Mouse (Mus musculus) heart, embryonic 14.5 days (tissue): ENCODE measurements around the gene Mgst2. TPM values are rescaled to one million over a fixed set of nuclear protein-coding genes. Genes with fewer than 3 reads are reported as not detected.
A peak's percentile ranks its signal among the peaks of the same experiment; 100 is the strongest.

ENCODE experiments used
- ATAC-seq: fragments of 200-750 bp; cut with Nextera tagmentation; 2 replicates; pipeline ENCODE4 v1.8.0; 2017; ENCODE audit warnings: low read depth, moderate TSS enrichment; ENCODE audit not compliant: insufficient number of reproducible peaks, insufficient read depth, low FRiP score
- H3K27ac ChIP-seq, 2 experiments: fragments of 200-500 bp in 1 of 2; fragments of 300-500 bp in 1 of 2; sonication (generic) in 1 of 2; replicated peaks in 1 of 2; 2 replicates each; pipeline ENCODE4 v1.5.1; 2012 to 2014; ENCODE audit warnings: low read depth in 2 of 2, low read length in 2 of 2, control low read depth in 1 of 2, mild to moderate bottlenecking in 1 of 2, mixed read lengths in 1 of 2; ENCODE audit not compliant: control insufficient read depth in 1 of 2, insufficient read depth in 1 of 2
- H3K27me3 ChIP-seq: fragments of 300-500 bp; sonication (generic); 2 replicates; pipeline ENCODE4 v1.6.1; 2014; ENCODE audit warnings: mild to moderate bottlenecking, low read length, control low read depth; ENCODE audit not compliant: control insufficient read depth, insufficient read depth
- H3K36me3 ChIP-seq: fragments of 300-500 bp; sonication (generic); 2 replicates; pipeline ENCODE4 v1.6.1; 2014; ENCODE audit warnings: mild to moderate bottlenecking, control low read depth, low read length, mixed read lengths; ENCODE audit not compliant: control insufficient read depth, insufficient read depth
- H3K4me1 ChIP-seq, 2 experiments: fragments of 200-500 bp in 1 of 2; fragments of 300-500 bp in 1 of 2; sonication (generic) in 1 of 2; 2 replicates each; pipeline ENCODE4 v1.6.1; 2012 to 2014; ENCODE audit warnings: low read length in 2 of 2, control low read depth in 1 of 2, mixed read lengths in 1 of 2; ENCODE audit not compliant: control insufficient read depth in 2 of 2, insufficient read depth in 2 of 2
- H3K4me2 ChIP-seq: fragments of 300-500 bp; sonication (generic); 2 replicates; pipeline ENCODE4 v1.6.1; 2014; ENCODE audit warnings: mild to moderate bottlenecking, low read length
- H3K4me3 ChIP-seq, 2 experiments: fragments of 200-500 bp in 1 of 2; fragments of 300-500 bp in 1 of 2; sonication (generic) in 1 of 2; 2 replicates each; pipeline ENCODE4 v1.5.1; 2012 to 2014; ENCODE audit warnings: low read length in 2 of 2, mild to moderate bottlenecking in 2 of 2, control low read depth in 1 of 2, low read depth in 1 of 2, moderate library complexity in 1 of 2; ENCODE audit not compliant: control insufficient read depth in 1 of 2, insufficient read depth in 1 of 2
- H3K9ac ChIP-seq: fragments of 300-500 bp; sonication (generic); 2 replicates; pipeline ENCODE4 v1.6.1; 2014; ENCODE audit warnings: mild to moderate bottlenecking, low read length
- H3K9me3 ChIP-seq: fragments of 300-500 bp; sonication (generic); 2 replicates; pipeline ENCODE4 v1.6.1; 2016; ENCODE audit warnings: low read length, control low read depth; ENCODE audit not compliant: control insufficient read depth
- WGBS: fragments of 180-500 bp; shearing (Covaris S2); extraction: QIAGEN DNeasy Blood & Tissue Kit; methylation state at CpG from one replicate; pipeline ENCODE4 v1.1.7; 2014; 5-methylcytosine and 5-hydroxymethylcytosine counted together
- polyA plus RNA-seq: library from polyadenylated mRNA; unstranded; fragments of >200 nt; fragmentation: Nextera tagmentation; extraction: Ambion mirVana; gene quantifications from 2 replicates; pipeline ENCODE4 v1.2.1, GENCODE M21; 2014

The Mgst2 gene
- polyA plus RNA-seq, 1 experiment from 2014 or later = 5.1 TPM

GRCm38 (mm10) chr3:51668607-51669006 is 8.4 kb downstream of the Mgst2 start:
- no peak for ATAC-seq
- no peaks in the 10 kb centered on the region for H3K27me3 ChIP-seq
- H3K27ac ChIP-seq = peak overlapping the region in 1 of 2 experiments; percentile 24; a peak in 1 of 4 replicates
- H3K9ac ChIP-seq = no peak overlapping the region
- H3K4me3 ChIP-seq = no peak overlapping the region
- WGBS = 31% methylated on average over 2 of the region's 2 CpGs
- H3K4me1 ChIP-seq = peaks cover 6 to 11% of the 10 kb centered on the region in 2 experiments; a peak in 3 of 4 replicates
- no peak overlapping the region for H3K4me2 ChIP-seq
- H3K36me3 ChIP-seq = no peaks in the 10 kb centered on the region
- no peaks in the 10 kb centered on the region for H3K9me3 ChIP-seq

GRCm38 (mm10) chr3:51670414-51671070 is 10.4 kb downstream of the Mgst2 start:
- H3K27ac ChIP-seq = no peak overlapping the region
- H3K9ac ChIP-seq = no peak overlapping the region
- H3K4me3 ChIP-seq = no peak overlapping the region
- H3K27me3 ChIP-seq = no peaks in the 10 kb centered on the region
- peaks cover 5 to 7% of the 10 kb centered on the region in 2 experiments; a peak in 3 of 4 replicates for H3K4me1 ChIP-seq
- no peaks in the 10 kb centered on the region for H3K36me3 ChIP-seq
- ATAC-seq = no peak
- WGBS = 84% methylated on average over 5 of the region's 5 CpGs
- H3K9me3 ChIP-seq = no peaks in the 10 kb centered on the region
- H3K4me2 ChIP-seq = no peak overlapping the region

GRCm38 (mm10) chr3:51671071-51671469 is 10.9 kb downstream of the Mgst2 start:
- H3K27ac ChIP-seq = no peak overlapping the region
- no peak overlapping the region for H3K9ac ChIP-seq
- H3K9me3 ChIP-seq = no peaks in the 10 kb centered on the region
- WGBS = 90% methylated on average over 1 of the region's 1 CpGs
- no peak overlapping the region for H3K4me2 ChIP-seq
- no peaks in the 10 kb centered on the region for H3K27me3 ChIP-seq
- ATAC-seq = no peak
- H3K4me3 ChIP-seq = no peak overlapping the region
- peaks cover 2% of the 10 kb centered on the region in 2 experiments; a peak in 3 of 4 replicates for H3K4me1 ChIP-seq
- H3K36me3 ChIP-seq = no peaks in the 10 kb centered on the region

- Histone ChIP-seq H3K4me2 (no peak overlapping the region), H3K9ac (no peak overlapping the region), H3K36me3 (no peaks in the 10 kb centered on the region), H3K4me1 (peaks cover 0 to 2% of the 10 kb centered on the region in 2 experiments; a peak in 2 of 4 replicates), H3K4me3 (no peak overlapping the region), H3K27ac (no peak overlapping the region), H3K9me3 (no peaks in the 10 kb centered on the region), H3K27me3 (no peaks in the 10 kb centered on the region)
- WGBS = 35% methylated on average over 4 of the region's 4 CpGs
- no peak for ATAC-seq
Measured at GRCm38 (mm10) chr3:51672631-51673030, 12.5 kb downstream of the Mgst2 start.

GRCm38 (mm10) chr3:51673408-51674086 is 13.4 kb downstream of the Mgst2 start:
- Histone ChIP-seq H3K27me3 (no peaks in the 10 kb centered on the region), H3K9me3 (no peaks in the 10 kb centered on the region), H3K36me3 (no peaks in the 10 kb centered on the region), H3K4me1 (peaks cover 0 to 2% of the 10 kb centered on the region in 2 experiments; a peak in 2 of 4 replicates), H3K4me2 (0 out of 2 replicates have a peak overlapping the region, but pooled peaks have one; percentile 5), H3K9ac (no peak overlapping the region), H3K4me3 (no peak overlapping the region), H3K27ac (no peak overlapping the region)
- 59% methylated on average over 21 of the region's 21 CpGs for WGBS
- ATAC-seq = no peak

- H3K4me1 ChIP-seq = peaks cover 0 to 2% of the 10 kb centered on the region in 2 experiments; a peak in 2 of 4 replicates
- no peak overlapping the region for H3K27ac ChIP-seq
- H3K9ac ChIP-seq = no peak overlapping the region
- H3K27me3 ChIP-seq = no peaks in the 10 kb centered on the region
- H3K36me3 ChIP-seq = no peaks in the 10 kb centered on the region
- no peak overlapping the region for H3K4me3 ChIP-seq
- H3K9me3 ChIP-seq = no peaks in the 10 kb centered on the region
- no peak overlapping the region for H3K4me2 ChIP-seq
- no peak for ATAC-seq
- WGBS = 46% methylated on average over 3 of the region's 3 CpGs
Measured at GRCm38 (mm10) chr3:51674963-51675362, 14.8 kb downstream of the Mgst2 start.

GRCm38 (mm10) chr3:51685539-51685938 is 25.4 kb downstream of the Mgst2 start:
- no peak overlapping the region for H3K27ac ChIP-seq
- no peak overlapping the region for H3K4me3 ChIP-seq
- H3K4me1 ChIP-seq = 0 out of 4 replicates have a peak, but pooled peaks cover 0 to 2% of the 10 kb centered on the region in 2 experiments
- no peaks in the 10 kb centered on the region for H3K27me3 ChIP-seq
- no peaks in the 10 kb centered on the region for H3K9me3 ChIP-seq
- ATAC-seq = no peak
- peaks cover 18% of the 10 kb centered on the region for H3K36me3 ChIP-seq
- no peak overlapping the region for H3K4me2 ChIP-seq
- WGBS = 92% methylated on average over 6 of the region's 6 CpGs
- H3K9ac ChIP-seq = no peak overlapping the region
